Mouse (Mus musculus): ENCODE results near the gene Nsmce4a. TPM values are rescaled to one million over a fixed set of nuclear protein-coding genes. Genes with fewer than 3 reads are reported as not detected.

The Nsmce4a gene
- polyA plus RNA-seq, 1 experiment from 2014 or later, result 81.4 TPM

Other genes with a start within 250 kb of the Nsmce4a start
- gene Ate1, start 52.7 kb downstream of the Nsmce4a start, polyA plus RNA-seq (2015; fragmentation: Nextera tagmentation; extraction: Ambion mirVana), result 110 and 114 TPM in 2 replicates
- 62.1 and 65.3 TPM in 2 replicates for gene Tacc2, start 4.3 kb upstream of the Nsmce4a start, polyA plus RNA-seq (2015; fragmentation: Nextera tagmentation; extraction: Ambion mirVana)
- gene Btbd16, start 201.0 kb upstream of the Nsmce4a start, polyA plus RNA-seq (2015; fragmentation: Nextera tagmentation; extraction: Ambion mirVana), result 0.09 TPM in 1 of 2 replicates, not detected in the other